9 mouse cellular contexts compared by ENCODE assay signal in genomic region chr17:83397571-83398100, GRCm38 (mm10). TPM values are rescaled to one million over a fixed set of nuclear protein-coding genes. Genes with fewer than 3 reads are reported as not detected.
DNase-seq lines count a peak whose midpoint lies in the region; ATAC-seq and TF ChIP-seq lines count a peak whose summit lies in the region.
"Had no signal": no experiment of that assay in that cellular context is flagged by ENCODE, and none has a peak within 500 bp of the region (broad histone marks: within the 10 kb centered on the region; RNA-seq: fewer than 3 reads in every experiment).

No protein-coding gene starts in this region.

- peak overlapping the region; percentile 39; the same call in 1 of the 2 replicates for H3K27ac ChIP-seq in layer of hippocampus, adult 2 months

- no peak for TF ChIP-seq CTCF in layer of hippocampus, adult 2 months (conservative IDR thresholded peaks at IDR 0.05)

- H3K4me3 ChIP-seq in layer of hippocampus, adult 2 months: no peak overlapping the region

- peak; percentile 42; the same call in 1 of the 2 replicates for ATAC-seq in monocyte, adult 5-6 weeks (replicated peaks; ENCODE audit: insufficient number of reproducible peaks, low FRiP score, low TSS enrichment, poor library complexity, severe bottlenecking)
- ATAC-seq: Patski had no signal

- DNase-seq in layer of hippocampus, adult 2 months (ENCODE audit: low spot score in 2 of 2): no peak
- DNase-seq in layer of hippocampus, adult 8-10 months (ENCODE audit: low spot score in 2 of 2): no peak
- DNase-seq in heart, adult 8-10 months (ENCODE audit: low spot score): peak; percentile 44
- DNase-seq in kidney, postnatal 25 days: peak; percentile 26 to 52
- no peak for DNase-seq in right cerebral cortex, postnatal 25 days
- no peak for DNase-seq in cerebellum, postnatal 25 days
- no peak for DNase-seq in layer of hippocampus, postnatal 14 days (ENCODE audit: low spot score in 2 of 2)

RNA-seq across cellular contexts. Expression of gene Eml4, which starts 46.9 kb away (rescaled TPM):
- total RNA-seq in layer of hippocampus, adult 2 months (2021): 10 to 100 TPM; 23.3 to 26.1 TPM
- total RNA-seq in layer of hippocampus, adult 8-10 months (2022): 10 to 100 TPM; 23.7 to 25.6 (median 24.3) TPM
- total RNA-seq in heart, adult 8-10 months (2022): 1 to 10 TPM; 3.3 to 5.0 (median 4.0) TPM
- 55.7 to 71.2 TPM (median 60.9 TPM) in 3 replicates for total RNA-seq in monocyte, adult 5-6 weeks (2017)
- total RNA-seq in layer of hippocampus, postnatal 14 days (2021): 10 to 100 TPM; 28.7 to 29.4 TPM

Comparison
In these comparisons a context has a peak if more than half of its experiments do, and no peak if none do; other contexts are left out.
1. DNase-seq: peak in heart, adult 8-10 months (single experiment) and kidney, postnatal 25 days (2 of 2); none in layer of hippocampus, adult 2 months (0 of 2), layer of hippocampus, adult 8-10 months (0 of 2), right cerebral cortex, postnatal 25 days (single experiment), cerebellum, postnatal 25 days (0 of 2) and layer of hippocampus, postnatal 14 days (0 of 2).